Mouse (Mus musculus): ENCODE data around the gene Anapc15-ps. TPM values are rescaled to one million over a fixed set of nuclear protein-coding genes. Genes with fewer than 3 reads are reported as not detected.
A peak's percentile ranks its signal among the peaks of the same experiment; 100 is the strongest.

Anapc15-ps gene
- total RNA-seq (2015; ENCODE audit: low replicate concordance) = not detected in 2 replicates
- not detected in 2 replicates for total RNA-seq (2017; ENCODE audit: low replicate concordance)

- ATAC-seq (replicated peaks; ENCODE audit: low FRiP score, poor library complexity, severe bottlenecking) = no peak
Measured at GRCm38 (mm10) chr10:95673351-95673750, at the start of gene Anapc15-ps. TSS of gene Anapc15-ps (minus strand) at chr10:95673451.

- ATAC-seq (replicated peaks; ENCODE audit: low FRiP score, poor library complexity, severe bottlenecking) = peak; percentile 36; the same call in 1 of the 2 replicates
Measured at GRCm38 (mm10) chr10:95722203-95722611, 49.0 kb upstream of the Anapc15-ps start.

GRCm38 (mm10) chr10:95720181-95720798 lies 47.0 kb upstream of the Anapc15-ps start:
- no peak for ATAC-seq (replicated peaks; ENCODE audit: low FRiP score, poor library complexity, severe bottlenecking)

GRCm38 (mm10) chr10:95719472-95719871 lies 46.2 kb upstream of the Anapc15-ps start:
- ATAC-seq (replicated peaks; ENCODE audit: low FRiP score, poor library complexity, severe bottlenecking) = no peak

- no peak for ATAC-seq (replicated peaks; ENCODE audit: low FRiP score, poor library complexity, severe bottlenecking)
Measured at GRCm38 (mm10) chr10:95718760-95719159, 45.5 kb upstream of the Anapc15-ps start.

GRCm38 (mm10) chr10:95717106-95717680 lies 43.9 kb upstream of the Anapc15-ps start:
- no peak for ATAC-seq (replicated peaks; ENCODE audit: low FRiP score, poor library complexity, severe bottlenecking)

GRCm38 (mm10) chr10:95715687-95716086 lies 42.4 kb upstream of the Anapc15-ps start:
- ATAC-seq (replicated peaks; ENCODE audit: low FRiP score, poor library complexity, severe bottlenecking) = no peak

GRCm38 (mm10) chr10:95712221-95712620 lies 39.0 kb upstream of the Anapc15-ps start:
- no peak for ATAC-seq (replicated peaks; ENCODE audit: low FRiP score, poor library complexity, severe bottlenecking)

- ATAC-seq (replicated peaks; ENCODE audit: low FRiP score, poor library complexity, severe bottlenecking) = no peak
Measured at GRCm38 (mm10) chr10:95709903-95710660, 36.8 kb upstream of the Anapc15-ps start.

GRCm38 (mm10) chr10:95709143-95709880 lies 36.1 kb upstream of the Anapc15-ps start:
- ATAC-seq (replicated peaks; ENCODE audit: low FRiP score, poor library complexity, severe bottlenecking) = no peak

- no peak for ATAC-seq (replicated peaks; ENCODE audit: low FRiP score, poor library complexity, severe bottlenecking)
Measured at GRCm38 (mm10) chr10:95708001-95708400, 34.8 kb upstream of the Anapc15-ps start.

GRCm38 (mm10) chr10:95706867-95707266 lies 33.6 kb upstream of the Anapc15-ps start:
- ATAC-seq (replicated peaks; ENCODE audit: low FRiP score, poor library complexity, severe bottlenecking) = no peak

- ATAC-seq (replicated peaks; ENCODE audit: low FRiP score, poor library complexity, severe bottlenecking) = no peak
Measured at GRCm38 (mm10) chr10:95705747-95706146, 32.5 kb upstream of the Anapc15-ps start.

GRCm38 (mm10) chr10:95704847-95705246 lies 31.6 kb upstream of the Anapc15-ps start:
- no peak for ATAC-seq (replicated peaks; ENCODE audit: low FRiP score, poor library complexity, severe bottlenecking)

GRCm38 (mm10) chr10:95703730-95704129 lies 30.5 kb upstream of the Anapc15-ps start:
- ATAC-seq (replicated peaks; ENCODE audit: low FRiP score, poor library complexity, severe bottlenecking) = no peak

- no peak for ATAC-seq (replicated peaks; ENCODE audit: low FRiP score, poor library complexity, severe bottlenecking)
Measured at GRCm38 (mm10) chr10:95700422-95700821, 27.2 kb upstream of the Anapc15-ps start.

- ATAC-seq (replicated peaks; ENCODE audit: low FRiP score, poor library complexity, severe bottlenecking) = no peak
Measured at GRCm38 (mm10) chr10:95698920-95699714, 25.9 kb upstream of the Anapc15-ps start.

- ATAC-seq (replicated peaks; ENCODE audit: low FRiP score, poor library complexity, severe bottlenecking) = no peak
Measured at GRCm38 (mm10) chr10:95696253-95696641, 23.0 kb upstream of the Anapc15-ps start.

GRCm38 (mm10) chr10:95695603-95696252 lies 22.5 kb upstream of the Anapc15-ps start:
- ATAC-seq (replicated peaks; ENCODE audit: low FRiP score, poor library complexity, severe bottlenecking) = no peak
